Mouse (Mus musculus) myocyte (in vitro differentiated cells): ENCODE measurements around the gene Akr1b7.

Source experiments
- MAX ChIP-seq: IDR thresholded peaks from one replicate; pipeline ENCODE4 v1.6.1; 2011; ENCODE audit warnings: low read depth, mild to moderate bottlenecking, control low read depth
- MYOD1 ChIP-seq, 3 experiments: IDR thresholded peaks; one replicate each; pipeline ENCODE4 v1.6.1; 2011; ENCODE audit warnings: control low read depth in 2 of 3, low read depth in 2 of 3, mild to moderate bottlenecking in 2 of 3, moderate library complexity in 1 of 3; ENCODE audit not compliant: insufficient read length in 2 of 3, control insufficient read depth in 1 of 3
- MYOG ChIP-seq, 3 experiments: IDR thresholded peaks; one replicate each; pipeline ENCODE4 v1.6.1; 2011; ENCODE audit warnings: control low read depth in 2 of 3, low read depth in 2 of 3, mild to moderate bottlenecking in 2 of 3; ENCODE audit not compliant: insufficient read length in 2 of 3, control insufficient read depth in 1 of 3, insufficient read depth in 1 of 3
- POLR2A ChIP-seq: IDR thresholded peaks from one replicate; pipeline ENCODE4 v1.6.1; 2011; ENCODE audit warnings: low read depth, mild to moderate bottlenecking, control low read depth, moderate library complexity; ENCODE audit not compliant: insufficient read length
- REST ChIP-seq: IDR thresholded peaks from one replicate; pipeline ENCODE4 v1.6.1; 2011; ENCODE audit warnings: mild to moderate bottlenecking, control low read depth, moderate library complexity; ENCODE audit not compliant: insufficient read depth, insufficient read length
- USF1 ChIP-seq: IDR thresholded peaks from one replicate; pipeline ENCODE4 v1.6.1; 2011; ENCODE audit warnings: low read depth, mild to moderate bottlenecking, control low read depth, moderate library complexity

DNA sequence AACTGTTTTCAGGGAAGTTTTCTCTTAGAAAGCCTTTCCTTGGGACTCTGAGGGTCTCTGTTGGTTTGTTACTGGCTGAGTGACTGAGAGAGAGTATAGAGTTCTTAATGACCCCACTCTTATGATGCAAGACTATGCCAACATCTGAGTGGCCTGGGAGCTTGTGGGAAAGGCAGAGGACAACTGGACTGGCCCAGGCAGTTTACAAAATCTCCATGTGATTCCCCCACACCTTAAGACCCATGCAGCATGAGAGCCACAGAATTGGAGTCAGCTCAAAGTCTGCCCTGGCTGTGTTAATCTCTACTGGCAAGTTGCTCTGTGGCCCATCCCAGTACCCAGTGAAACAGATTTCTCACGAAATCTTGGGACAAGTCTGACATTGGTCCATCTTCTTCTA, 554 bp downstream of the Akr1b7 start:
- no peak for TF ChIP-seq MAX
- TF ChIP-seq POLR2A: peak; percentile 56
- TF ChIP-seq MYOG (IDR thresholded peaks at IDR 0.05; ENCODE audit: control insufficient read depth in 1 of 3, insufficient read depth in 1 of 3, insufficient read length in 2 of 3, low read depth in 2 of 3): peak in 2 of 3 experiments; percentile 1 to 60
- peak in 1 of 3 experiments; percentile 11 for TF ChIP-seq MYOD1 (IDR thresholded peaks at IDR 0.05; ENCODE audit: control insufficient read depth in 1 of 3, insufficient read length in 2 of 3, low read depth in 2 of 3)
- TF ChIP-seq USF1: no peak
- no peak for TF ChIP-seq REST
